Mouse (Mus musculus): ENCODE data around the gene Pex3. TPM values are rescaled to one million over a fixed set of nuclear protein-coding genes. Genes with fewer than 3 reads are reported as not detected.

Gene Pex3
- polyA plus RNA-seq, 1 experiment from 2014 or later = 19.9 TPM

- peaks cover 9% of the 10 kb centered on the region for H3K4me1 ChIP-seq
- 9% methylated on average over 10 of the region's 10 CpGs for WGBS
- peak overlapping the region; percentile 67 for H3K4me3 ChIP-seq (replicated peaks)
- 0 out of 2 replicates have a peak, but pooled peaks cover 5% of the 10 kb centered on the region for H3K27me3 ChIP-seq (replicated peaks)
- H3K9ac ChIP-seq = peak overlapping the region; percentile 66
- H3K4me2 ChIP-seq = peak overlapping the region; percentile 98
- ATAC-seq (ENCODE audit: insufficient read depth, low FRiP score, low read depth) = peak; percentile 45
- no peaks in the 10 kb centered on the region for H3K36me3 ChIP-seq
- no peaks in the 10 kb centered on the region for H3K9me3 ChIP-seq
- H3K27ac ChIP-seq = no peak overlapping the region
Observed at GRCm38 (mm10) chr10:13474568-13474955, 78.4 kb downstream of the Pex3 start.

Other genes starting within 250 kb of the Pex3 start
- gene Phactr2, start 78.7 kb downstream of the Pex3 start, polyA plus RNA-seq (2015; fragmentation: Nextera tagmentation; extraction: Ambion mirVana) = 29.4 and 31.1 TPM in 2 replicates
- gene Fuca2, start 53.6 kb downstream of the Pex3 start, polyA plus RNA-seq (2015; fragmentation: Nextera tagmentation; extraction: Ambion mirVana) = 75.7 and 84.7 TPM in 2 replicates
- gene Adat2, start 248 bp downstream of the Pex3 start, polyA plus RNA-seq (2015; fragmentation: Nextera tagmentation; extraction: Ambion mirVana) = 3.6 and 4.1 TPM in 2 replicates

Data from stomach, embryonic 15.5 days (tissue).